Mouse (Mus musculus) kidney, adult 11 months (tissue): Measurements from ENCODE around the gene Smurf1.

Source experiments
- DNase-seq: peaks from one replicate; pipeline ENCODE4 v3.0.0; 2022

Gene Smurf1

GRCm38 (mm10) chr5:144913923-144914322 lies 51.7 kb downstream of the Smurf1 start:
- DNase-seq = no peak

GRCm38 (mm10) chr5:144913361-144913760 lies 52.3 kb downstream of the Smurf1 start:
- no peak for DNase-seq

- no peak for DNase-seq
Observed at GRCm38 (mm10) chr5:144912519-144913310, 52.9 kb downstream of the Smurf1 start.

GRCm38 (mm10) chr5:144909521-144909920 lies 56.1 kb downstream of the Smurf1 start:
- DNase-seq = no peak

- no peak for DNase-seq
Observed at GRCm38 (mm10) chr5:144907591-144907990, 58.1 kb downstream of the Smurf1 start.

GRCm38 (mm10) chr5:144904356-144905134 lies 61.1 kb downstream of the Smurf1 start:
- DNase-seq = no peak

GRCm38 (mm10) chr5:144901791-144902190 lies 63.9 kb downstream of the Smurf1 start:
- no peak for DNase-seq

- no peak for DNase-seq
Observed at GRCm38 (mm10) chr5:144901035-144901434, 64.6 kb downstream of the Smurf1 start.

GRCm38 (mm10) chr5:144898448-144899052 lies 67.1 kb downstream of the Smurf1 start:
- no peak for DNase-seq

- no peak for DNase-seq
Observed at GRCm38 (mm10) chr5:144897881-144898280, 67.8 kb downstream of the Smurf1 start.

- no peak for DNase-seq
Observed at GRCm38 (mm10) chr5:144891276-144891675, 74.4 kb downstream of the Smurf1 start.

GRCm38 (mm10) chr5:144885968-144886650 lies 79.5 kb downstream of the Smurf1 start:
- DNase-seq = no peak

- DNase-seq = peak; percentile 11
Observed at GRCm38 (mm10) chr5:144884629-144885217, 80.9 kb downstream of the Smurf1 start.

- DNase-seq = no peak
Observed at GRCm38 (mm10) chr5:144881670-144882399, 83.8 kb downstream of the Smurf1 start.

- DNase-seq = no peak
Observed at GRCm38 (mm10) chr5:144877021-144877420, 88.6 kb downstream of the Smurf1 start.

- peak; percentile 32 for DNase-seq
Observed at GRCm38 (mm10) chr5:144875892-144876291, 89.8 kb downstream of the Smurf1 start.

GRCm38 (mm10) chr5:144875227-144875626 lies 90.4 kb downstream of the Smurf1 start:
- DNase-seq = no peak

GRCm38 (mm10) chr5:144872867-144873266 lies 92.8 kb downstream of the Smurf1 start:
- DNase-seq = no peak

- DNase-seq = no peak
Observed at GRCm38 (mm10) chr5:144872326-144872725, 93.3 kb downstream of the Smurf1 start.

- DNase-seq = no peak
Observed at GRCm38 (mm10) chr5:144871775-144872174, 93.9 kb downstream of the Smurf1 start.

- DNase-seq = no peak
Observed at GRCm38 (mm10) chr5:144870782-144871181, 94.9 kb downstream of the Smurf1 start.

GRCm38 (mm10) chr5:144869466-144869865 lies 96.2 kb downstream of the Smurf1 start:
- no peak for DNase-seq
